Mouse (Mus musculus): ENCODE data around the gene Bmyc. TPM values are rescaled to one million over a fixed set of nuclear protein-coding genes. Genes with fewer than 3 reads are reported as not detected.

Bmyc gene
- polyA plus RNA-seq (2016; fragmentation: Nextera tagmentation; extraction: Ambion mirVana) = 91.2 and 91.3 TPM in 2 replicates

GRCm38 (mm10) chr2:25706643-25707481, at the start of gene Bmyc:
Gene Bmyc (plus strand): TSS chr2:25706739.
- H3K27me3 ChIP-seq = no peaks in the 10 kb centered on the region
- WGBS = under 1% methylated on average over 78 of the region's 78 CpGs
- H3K4me1 ChIP-seq (replicated peaks) = peaks cover 9% of the 10 kb centered on the region
- H3K27ac ChIP-seq = peak within 1 kb of the TSS; percentile 79
- peak within 1 kb of the TSS; percentile 65 for H3K4me3 ChIP-seq (replicated peaks)
- H3K9ac ChIP-seq (replicated peaks) = peak within 1 kb of the TSS; percentile 75
- peak; percentile 91 for ATAC-seq (ENCODE audit: insufficient number of reproducible peaks, insufficient read depth, low FRiP score, low TSS enrichment, low read depth)
- H3K4me2 ChIP-seq = peak within 1 kb of the TSS; percentile 90
- no peaks in the 10 kb centered on the region for H3K9me3 ChIP-seq
- H3K36me3 ChIP-seq = peaks cover 5% of the 10 kb centered on the region; the same call in 1 of the 2 replicates

GRCm38 (mm10) chr2:25657246-25657645, 49.3 kb upstream of the Bmyc start:
- Histone ChIP-seq H3K36me3 (no peaks in the 10 kb centered on the region), H3K9ac (replicated peaks) (no peak overlapping the region), H3K9me3 (no peaks in the 10 kb centered on the region), H3K4me3 (replicated peaks) (no peak overlapping the region), H3K27me3 (peaks cover 3% of the 10 kb centered on the region; the same call in 1 of the 2 replicates), H3K27ac (no peak overlapping the region), H3K4me1 (replicated peaks) (no peaks in the 10 kb centered on the region), H3K4me2 (no peak overlapping the region)
- ATAC-seq (ENCODE audit: insufficient number of reproducible peaks, insufficient read depth, low FRiP score, low TSS enrichment, low read depth) = no peak
- WGBS = 92% methylated on average over 4 of the region's 4 CpGs

GRCm38 (mm10) chr2:25657652-25658051, 48.9 kb upstream of the Bmyc start, which contains the start of gene Lcn5:
Gene Lcn5 (plus strand): TSS chr2:25657952.
- Histone ChIP-seq H3K9me3 (no peaks in the 10 kb centered on the region), H3K4me1 (replicated peaks) (no peaks in the 10 kb centered on the region), H3K9ac (replicated peaks) (no peak within 1 kb of the TSS), H3K27me3 (peaks cover 3% of the 10 kb centered on the region; the same call in 1 of the 2 replicates), H3K4me3 (replicated peaks) (no peak within 1 kb of the TSS), H3K36me3 (no peaks in the 10 kb centered on the region), H3K27ac (no peak within 1 kb of the TSS), H3K4me2 (no peak within 1 kb of the TSS)
- ATAC-seq (ENCODE audit: insufficient number of reproducible peaks, insufficient read depth, low FRiP score, low TSS enrichment, low read depth) = no peak

GRCm38 (mm10) chr2:25660279-25660678, 46.3 kb upstream of the Bmyc start:
- Histone ChIP-seq H3K4me2 (no peak overlapping the region), H3K9me3 (no peaks in the 10 kb centered on the region), H3K4me3 (replicated peaks) (no peak overlapping the region), H3K36me3 (no peaks in the 10 kb centered on the region), H3K27me3 (peaks cover 3% of the 10 kb centered on the region; the same call in 1 of the 2 replicates), H3K4me1 (replicated peaks) (no peaks in the 10 kb centered on the region), H3K9ac (replicated peaks) (no peak overlapping the region), H3K27ac (no peak overlapping the region)
- no peak for ATAC-seq (ENCODE audit: insufficient number of reproducible peaks, insufficient read depth, low FRiP score, low TSS enrichment, low read depth)
- 91% methylated on average over 8 of the region's 8 CpGs for WGBS

- Histone ChIP-seq H3K36me3 (no peaks in the 10 kb centered on the region), H3K9me3 (no peaks in the 10 kb centered on the region), H3K27me3 (no peaks in the 10 kb centered on the region), H3K4me2 (no peak overlapping the region), H3K4me1 (replicated peaks) (no peaks in the 10 kb centered on the region), H3K27ac (no peak overlapping the region), H3K9ac (replicated peaks) (no peak overlapping the region), H3K4me3 (replicated peaks) (no peak overlapping the region)
- 80% methylated on average over 6 of the region's 6 CpGs for WGBS
- no peak for ATAC-seq (ENCODE audit: insufficient number of reproducible peaks, insufficient read depth, low FRiP score, low TSS enrichment, low read depth)
Measured at GRCm38 (mm10) chr2:25661245-25661970, 45.1 kb upstream of the Bmyc start.

- 61% methylated on average over 1 of the region's 1 CpGs for WGBS
- H3K36me3 ChIP-seq = no peaks in the 10 kb centered on the region
- no peaks in the 10 kb centered on the region for H3K4me1 ChIP-seq (replicated peaks)
- H3K4me2 ChIP-seq = no peak overlapping the region
- H3K9me3 ChIP-seq = no peaks in the 10 kb centered on the region
- no peaks in the 10 kb centered on the region for H3K27me3 ChIP-seq
- no peak overlapping the region for H3K9ac ChIP-seq (replicated peaks)
- no peak for ATAC-seq (ENCODE audit: insufficient number of reproducible peaks, insufficient read depth, low FRiP score, low TSS enrichment, low read depth)
- no peak overlapping the region for H3K4me3 ChIP-seq (replicated peaks)
- no peak overlapping the region for H3K27ac ChIP-seq
Measured at GRCm38 (mm10) chr2:25663511-25663910, 43.0 kb upstream of the Bmyc start.

GRCm38 (mm10) chr2:25664125-25664524, 42.4 kb upstream of the Bmyc start:
- WGBS = 79% methylated on average over 5 of the region's 5 CpGs
- H3K27me3 ChIP-seq = no peaks in the 10 kb centered on the region
- no peaks in the 10 kb centered on the region for H3K36me3 ChIP-seq
- H3K27ac ChIP-seq = no peak overlapping the region
- H3K9ac ChIP-seq (replicated peaks) = no peak overlapping the region
- no peaks in the 10 kb centered on the region for H3K4me1 ChIP-seq (replicated peaks)
- H3K4me3 ChIP-seq (replicated peaks) = no peak overlapping the region
- H3K4me2 ChIP-seq = no peak overlapping the region
- ATAC-seq (ENCODE audit: insufficient number of reproducible peaks, insufficient read depth, low FRiP score, low TSS enrichment, low read depth) = no peak
- H3K9me3 ChIP-seq = no peaks in the 10 kb centered on the region

- no peaks in the 10 kb centered on the region for H3K4me1 ChIP-seq (replicated peaks)
- 73% methylated on average over 1 of the region's 1 CpGs for WGBS
- no peak overlapping the region for H3K4me3 ChIP-seq (replicated peaks)
- H3K27me3 ChIP-seq = no peaks in the 10 kb centered on the region
- no peaks in the 10 kb centered on the region for H3K36me3 ChIP-seq
- no peak for ATAC-seq (ENCODE audit: insufficient number of reproducible peaks, insufficient read depth, low FRiP score, low TSS enrichment, low read depth)
- no peak overlapping the region for H3K4me2 ChIP-seq
- no peak overlapping the region for H3K9ac ChIP-seq (replicated peaks)
- H3K27ac ChIP-seq = no peak overlapping the region
- H3K9me3 ChIP-seq = no peaks in the 10 kb centered on the region
Measured at GRCm38 (mm10) chr2:25666516-25666915, 40.0 kb upstream of the Bmyc start.

- Histone ChIP-seq H3K27me3 (peaks cover 3% of the 10 kb centered on the region; the same call in 1 of the 2 replicates), H3K27ac (no peak within 1 kb of the TSS), H3K36me3 (no peaks in the 10 kb centered on the region), H3K9me3 (no peaks in the 10 kb centered on the region), H3K4me2 (no peak within 1 kb of the TSS), H3K9ac (replicated peaks) (no peak within 1 kb of the TSS), H3K4me1 (replicated peaks) (0 out of 2 replicates have a peak, but pooled peaks cover 2% of the 10 kb centered on the region), H3K4me3 (replicated peaks) (no peak within 1 kb of the TSS)
- ATAC-seq (ENCODE audit: insufficient number of reproducible peaks, insufficient read depth, low FRiP score, low TSS enrichment, low read depth) = no peak
- 87% methylated on average over 3 of the region's 3 CpGs for WGBS
Measured at GRCm38 (mm10) chr2:25676486-25676885, 30.1 kb upstream of the Bmyc start, which contains the start of gene Lcn6. Gene Lcn6 (plus strand): TSS chr2:25676786.

- Histone ChIP-seq H3K4me3 (replicated peaks) (no peak overlapping the region), H3K9ac (replicated peaks) (no peak overlapping the region), H3K4me2 (no peak overlapping the region), H3K4me1 (replicated peaks) (0 out of 2 replicates have a peak, but pooled peaks cover 2% of the 10 kb centered on the region), H3K9me3 (no peaks in the 10 kb centered on the region), H3K36me3 (no peaks in the 10 kb centered on the region), H3K27me3 (peaks cover 3% of the 10 kb centered on the region; the same call in 1 of the 2 replicates), H3K27ac (no peak overlapping the region)
- 87% methylated on average over 6 of the region's 6 CpGs for WGBS
- ATAC-seq (ENCODE audit: insufficient number of reproducible peaks, insufficient read depth, low FRiP score, low TSS enrichment, low read depth) = no peak
Measured at GRCm38 (mm10) chr2:25679559-25679958, 27.0 kb upstream of the Bmyc start.

- Histone ChIP-seq H3K27me3 (peaks cover 3% of the 10 kb centered on the region; the same call in 1 of the 2 replicates), H3K4me3 (replicated peaks) (no peak within 1 kb of the TSS), H3K4me1 (replicated peaks) (no peaks in the 10 kb centered on the region), H3K4me2 (no peak within 1 kb of the TSS), H3K9me3 (no peaks in the 10 kb centered on the region), H3K27ac (no peak within 1 kb of the TSS), H3K9ac (replicated peaks) (no peak within 1 kb of the TSS), H3K36me3 (no peaks in the 10 kb centered on the region)
- no peak for ATAC-seq (ENCODE audit: insufficient number of reproducible peaks, insufficient read depth, low FRiP score, low TSS enrichment, low read depth)
- WGBS = 76% methylated on average over 2 of the region's 2 CpGs
Measured at GRCm38 (mm10) chr2:25682426-25682825, 24.1 kb upstream of the Bmyc start, which contains the start of gene Lcn10. Gene Lcn10 (plus strand): TSS chr2:25682726.

Data from limb, embryonic 12.5 days (tissue).